Mouse (Mus musculus) midbrain, embryonic 14.5 days (tissue): ENCODE results near the gene Erg. TPM values are rescaled to one million over a fixed set of nuclear protein-coding genes. Genes with fewer than 3 reads are reported as not detected.

Experiments
- ATAC-seq: fragments of 200-750 bp; cut with Nextera tagmentation; 2 replicates; pipeline ENCODE4 v1.8.0; 2017; ENCODE audit warnings: moderate number of reproducible peaks, moderate library complexity; ENCODE audit not compliant: low FRiP score, low TSS enrichment
- DNase-seq: peaks from one replicate; pipeline ENCODE4 v3.0.0-alpha.2; 2015
- H3K27ac ChIP-seq: fragments of 300-500 bp; sonication (generic); replicated peaks from 2 replicates; pipeline ENCODE4 v1.5.1; 2014; ENCODE audit warnings: mild to moderate bottlenecking, low read depth, low read length, moderate library complexity
- H3K27me3 ChIP-seq: fragments of 300-500 bp; sonication (generic); 2 replicates; pipeline ENCODE4 v1.6.1; 2014; ENCODE audit warnings: low read length, control low read depth, mixed read lengths; ENCODE audit not compliant: control insufficient read depth, insufficient read depth
- H3K36me3 ChIP-seq: fragments of 300-500 bp; sonication (generic); 2 replicates; pipeline ENCODE4 v1.6.1; 2014; ENCODE audit warnings: low read length, control low read depth; ENCODE audit not compliant: control insufficient read depth, insufficient read depth
- H3K4me1 ChIP-seq: fragments of 300-500 bp; sonication (generic); 2 replicates; pipeline ENCODE4 v1.6.1; 2014; ENCODE audit warnings: mild to moderate bottlenecking, antibody characterized with exemption, low read length, control low read depth; ENCODE audit not compliant: control insufficient read depth, insufficient read depth
- H3K4me2 ChIP-seq: fragments of 300-500 bp; sonication (generic); 2 replicates; pipeline ENCODE4 v1.6.1; 2014; ENCODE audit warnings: mild to moderate bottlenecking, low read length, moderate library complexity
- H3K4me3 ChIP-seq: fragments of 300-500 bp; sonication (generic); replicated peaks from 2 replicates; pipeline ENCODE4 v1.5.1; 2014; ENCODE audit warnings: low read depth, low read length
- H3K9ac ChIP-seq: fragments of 300-500 bp; sonication (generic); replicated peaks from 2 replicates; pipeline ENCODE4 v1.6.1; 2014; ENCODE audit warnings: mild to moderate bottlenecking, low read length, moderate library complexity
- H3K9me3 ChIP-seq: fragments of 300-500 bp; sonication (generic); 2 replicates; pipeline ENCODE4 v1.6.1; 2016; ENCODE audit warnings: low read length, control low read depth, mixed read lengths; ENCODE audit not compliant: control insufficient read depth
- WGBS: fragments of 180-500 bp; shearing (Covaris S2); extraction: QIAGEN DNeasy Blood & Tissue Kit; methylation state at CpG from one replicate; pipeline ENCODE4 v1.1.7; 2014; 5-methylcytosine and 5-hydroxymethylcytosine counted together
- polyA plus RNA-seq: library from polyadenylated mRNA; unstranded; fragments of >200 nt; fragmentation: Nextera tagmentation; extraction: Ambion mirVana; gene quantifications from 2 replicates; pipeline ENCODE4 v1.2.1, GENCODE M21; 2014

The Erg gene
- polyA plus RNA-seq, 1 experiment from 2014 or later, result 1.3 TPM

DNA sequence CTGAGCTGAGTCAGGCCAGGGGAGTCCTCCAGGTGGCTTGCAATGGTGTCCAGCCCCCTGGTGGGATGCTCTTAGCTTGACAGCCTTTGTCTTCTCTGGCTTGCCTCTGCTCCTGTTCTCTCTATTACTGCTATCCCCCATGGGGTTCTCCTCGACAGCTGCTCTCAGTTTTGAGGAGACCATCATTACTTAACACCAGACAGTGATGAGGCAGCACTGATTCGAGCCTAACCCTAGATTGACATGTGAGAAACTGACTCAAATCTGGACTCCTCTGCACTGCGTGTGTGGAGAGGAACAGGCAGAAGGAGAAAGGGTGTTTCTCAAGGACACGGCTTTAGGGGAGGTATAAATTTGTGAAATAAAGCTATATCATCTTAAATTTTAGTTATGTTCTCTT, 150.3 kb downstream of the Erg start:
- no peak overlapping the region for H3K27ac ChIP-seq
- H3K27me3 ChIP-seq, result no peaks in the 10 kb centered on the region
- 54% methylated on average over 4 of the region's 4 CpGs for WGBS
- no peak overlapping the region for H3K9ac ChIP-seq
- H3K4me2 ChIP-seq, result no peak overlapping the region
- DNase-seq (no peak), ATAC-seq (no peak)
- no peak overlapping the region for H3K4me3 ChIP-seq
- H3K9me3 ChIP-seq, result no peaks in the 10 kb centered on the region
- H3K4me1 ChIP-seq, result no peaks in the 10 kb centered on the region
- H3K36me3 ChIP-seq, result no peaks in the 10 kb centered on the region

DNA sequence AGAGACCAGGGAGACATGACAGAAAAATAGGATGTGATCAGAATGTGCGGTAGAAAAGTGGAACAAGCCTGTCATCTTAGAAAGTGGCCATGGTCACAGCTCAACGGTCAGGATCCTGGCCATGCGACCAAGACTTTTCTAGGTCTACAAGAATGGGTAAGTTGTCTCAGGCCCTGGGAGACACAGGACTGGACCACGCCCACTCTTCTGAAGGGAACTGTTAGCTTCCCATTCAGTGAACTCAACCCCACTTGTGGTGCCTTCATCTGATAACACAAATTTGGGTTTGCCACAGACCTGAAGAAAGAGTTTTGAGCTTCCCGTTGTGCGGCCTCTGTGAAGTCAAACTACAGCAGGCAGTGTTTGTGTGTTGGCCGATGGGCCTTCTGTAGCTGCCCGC, 152.0 kb downstream of the Erg start:
- H3K9ac ChIP-seq, result no peak overlapping the region
- H3K4me1 ChIP-seq, result no peaks in the 10 kb centered on the region
- DNase-seq (no peak), ATAC-seq (no peak)
- no peak overlapping the region for H3K27ac ChIP-seq
- H3K27me3 ChIP-seq, result no peaks in the 10 kb centered on the region
- H3K4me3 ChIP-seq, result no peak overlapping the region
- no peak overlapping the region for H3K4me2 ChIP-seq
- 90% methylated on average over 8 of the region's 8 CpGs for WGBS
- H3K36me3 ChIP-seq, result no peaks in the 10 kb centered on the region
- H3K9me3 ChIP-seq, result no peaks in the 10 kb centered on the region

DNA sequence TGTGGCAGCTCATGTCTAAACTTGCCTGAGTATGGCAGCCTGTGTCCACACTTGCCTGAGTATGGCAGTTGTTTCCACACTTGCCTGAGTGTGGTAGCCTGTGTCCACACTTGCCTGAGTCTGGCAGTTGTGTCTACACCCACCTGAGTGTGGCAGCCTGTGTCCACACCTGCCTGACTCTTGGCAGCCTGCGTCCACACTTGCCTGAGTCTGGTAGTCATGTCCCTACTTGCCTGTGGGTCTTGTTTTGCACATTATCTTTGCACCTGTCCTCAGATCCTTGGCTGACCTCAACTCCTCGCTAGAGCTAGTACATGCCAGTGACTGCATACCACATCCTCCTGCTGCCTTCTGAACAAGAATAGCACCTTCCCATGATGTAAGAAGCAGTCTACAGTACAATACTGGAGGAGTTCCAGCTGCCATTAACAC, 153.8 kb downstream of the Erg start:
- Histone ChIP-seq H3K27me3 (no peaks in the 10 kb centered on the region), H3K9ac (no peak overlapping the region), H3K9me3 (no peaks in the 10 kb centered on the region), H3K4me3 (no peak overlapping the region), H3K4me1 (no peaks in the 10 kb centered on the region), H3K4me2 (no peak overlapping the region), H3K36me3 (no peaks in the 10 kb centered on the region), H3K27ac (no peak overlapping the region)
- 87% methylated on average over 2 of the region's 2 CpGs for WGBS
- no peak for DNase-seq
- ATAC-seq, result no peak

DNA sequence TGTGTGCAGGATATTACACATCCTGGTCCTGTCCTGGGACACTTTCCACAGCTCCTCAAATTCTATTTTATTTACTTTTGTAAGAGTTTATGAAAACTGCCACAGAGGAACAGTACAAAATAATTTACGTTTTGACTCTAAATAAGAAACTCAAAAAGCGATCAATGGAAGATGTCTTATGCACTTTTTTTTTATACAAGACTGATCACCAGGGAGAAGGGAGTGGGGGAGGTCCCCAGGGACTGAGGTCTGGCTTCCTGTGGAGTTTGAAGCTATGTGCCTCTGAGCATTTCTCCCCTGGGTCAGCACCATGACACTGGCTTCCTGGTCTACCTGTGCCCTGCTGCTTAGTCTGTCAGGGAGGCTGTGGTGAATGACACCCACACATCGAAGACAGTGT, 156.5 kb downstream of the Erg start:
- Histone ChIP-seq H3K4me2 (no peak overlapping the region), H3K4me3 (no peak overlapping the region), H3K9ac (no peak overlapping the region), H3K36me3 (no peaks in the 10 kb centered on the region), H3K27ac (no peak overlapping the region), H3K9me3 (no peaks in the 10 kb centered on the region), H3K27me3 (no peaks in the 10 kb centered on the region), H3K4me1 (no peaks in the 10 kb centered on the region)
- ATAC-seq (no peak), DNase-seq (no peak)
- 93% methylated on average over 3 of the region's 3 CpGs for WGBS

DNA sequence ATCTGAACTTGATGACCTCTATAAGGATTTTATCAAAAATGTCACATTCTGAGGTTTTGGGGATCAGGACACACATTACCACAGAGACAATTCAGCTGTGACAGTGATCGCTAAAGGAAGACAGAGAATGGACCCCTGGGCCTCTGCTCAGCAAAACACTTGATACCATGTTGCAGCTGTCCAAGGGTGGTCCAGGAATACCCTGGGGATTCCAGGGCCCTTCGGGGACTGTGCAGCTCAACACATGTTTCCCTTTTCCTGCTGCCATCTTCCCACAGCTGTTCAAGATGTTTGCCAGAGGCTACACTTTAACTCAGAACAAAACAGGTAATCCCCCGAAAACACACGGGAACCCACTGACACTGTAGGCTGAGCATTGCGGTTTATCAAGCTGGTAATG, 158.2 kb downstream of the Erg start:
- WGBS, result 87% methylated on average over 5 of the region's 5 CpGs
- no peaks in the 10 kb centered on the region for H3K4me1 ChIP-seq
- ATAC-seq (no peak), DNase-seq (no peak)
- no peak overlapping the region for H3K4me2 ChIP-seq
- no peak overlapping the region for H3K27ac ChIP-seq
- no peaks in the 10 kb centered on the region for H3K36me3 ChIP-seq
- H3K9ac ChIP-seq, result no peak overlapping the region
- H3K9me3 ChIP-seq, result no peaks in the 10 kb centered on the region
- no peaks in the 10 kb centered on the region for H3K27me3 ChIP-seq
- H3K4me3 ChIP-seq, result no peak overlapping the region

DNA sequence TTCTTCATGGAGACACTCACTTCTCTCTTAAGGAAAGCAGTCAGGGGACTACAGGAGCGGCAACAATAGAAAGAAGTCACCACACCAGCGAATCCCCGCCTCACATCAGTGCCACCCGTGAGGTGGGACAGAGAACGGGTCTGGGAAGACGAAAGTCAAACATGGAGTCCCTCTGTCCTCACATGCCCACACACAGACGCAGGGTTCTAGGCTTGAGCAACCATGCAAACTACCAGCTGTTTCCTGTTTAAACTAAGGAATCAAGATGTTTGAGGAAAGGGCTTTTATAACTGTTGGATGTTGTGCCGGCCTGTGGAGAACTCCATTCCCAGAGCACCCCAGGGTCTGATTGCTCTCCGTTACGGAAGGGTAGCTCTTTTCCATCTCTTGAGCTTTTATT, 158.9 kb downstream of the Erg start:
- Histone ChIP-seq H3K4me1 (no peaks in the 10 kb centered on the region), H3K27me3 (no peaks in the 10 kb centered on the region), H3K9ac (no peak overlapping the region), H3K27ac (no peak overlapping the region), H3K4me3 (no peak overlapping the region), H3K36me3 (no peaks in the 10 kb centered on the region), H3K9me3 (no peaks in the 10 kb centered on the region), H3K4me2 (no peak overlapping the region)
- 86% methylated on average over 10 of the region's 10 CpGs for WGBS
- no peak for ATAC-seq
- no peak for DNase-seq

DNA sequence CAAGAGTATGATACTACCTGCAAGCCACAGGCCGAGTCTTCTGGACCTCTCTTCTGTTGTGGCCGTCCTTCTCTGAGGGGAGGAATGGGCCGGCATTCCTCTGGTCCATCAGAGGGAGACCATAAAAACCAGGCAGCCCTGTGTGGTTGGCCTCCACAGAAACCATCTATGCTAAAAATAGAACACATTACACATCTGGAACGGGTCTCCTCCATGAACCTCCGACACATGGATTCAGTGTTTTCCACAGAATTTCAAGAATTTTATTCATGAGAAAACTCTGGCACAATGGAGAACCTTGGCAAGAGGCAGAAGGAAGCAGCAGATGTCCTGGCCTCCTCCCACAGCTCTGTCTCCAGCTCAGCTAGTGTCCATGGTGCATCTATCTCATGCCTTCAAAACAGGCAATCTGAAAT, 163.7 kb downstream of the Erg start:
- Histone ChIP-seq H3K27me3 (no peaks in the 10 kb centered on the region), H3K36me3 (no peaks in the 10 kb centered on the region), H3K4me2 (no peak overlapping the region), H3K4me1 (peaks cover 10% of the 10 kb centered on the region), H3K9me3 (no peaks in the 10 kb centered on the region), H3K9ac (no peak overlapping the region), H3K4me3 (no peak overlapping the region), H3K27ac (no peak overlapping the region)
- ATAC-seq (no peak), DNase-seq (no peak)
- 91% methylated on average over 5 of the region's 5 CpGs for WGBS

DNA sequence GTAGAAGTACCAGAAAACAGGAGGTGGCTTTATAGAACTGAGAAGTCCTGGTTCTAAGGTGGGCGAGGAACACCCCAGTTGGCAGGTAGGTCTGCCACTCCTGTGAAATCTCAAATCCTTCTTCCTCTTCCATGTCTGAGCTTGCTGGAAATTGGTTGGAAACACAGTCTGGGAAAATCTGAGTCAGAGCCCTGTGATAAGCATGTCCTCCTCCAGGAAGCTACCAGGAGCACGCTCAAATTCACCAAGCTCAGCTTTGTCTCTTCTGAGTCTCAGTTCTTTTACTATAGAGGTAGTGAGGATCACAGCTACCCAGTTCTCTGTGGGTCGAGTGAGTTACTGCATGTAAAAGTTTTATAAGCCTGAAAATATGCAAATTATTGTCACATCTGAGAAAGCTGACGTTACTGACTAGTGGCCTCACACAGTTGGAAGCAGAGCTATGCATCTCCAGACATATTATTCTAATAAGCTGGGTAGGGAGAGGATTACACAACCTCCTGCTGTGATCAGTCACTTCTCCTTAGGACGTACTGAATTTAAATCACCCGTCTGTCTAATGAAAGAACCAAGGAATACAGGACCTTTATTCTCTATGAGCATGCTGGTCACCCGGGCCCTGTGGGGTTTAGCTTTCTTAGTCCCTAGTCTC, 165.0 kb downstream of the Erg start:
- 30% methylated on average over 7 of the region's 7 CpGs for WGBS
- ATAC-seq (no peak), DNase-seq (peak; percentile 69)
- Histone ChIP-seq H3K4me2 (no peak overlapping the region), H3K36me3 (no peaks in the 10 kb centered on the region), H3K9ac (no peak overlapping the region), H3K9me3 (no peaks in the 10 kb centered on the region), H3K4me1 (peaks cover 10% of the 10 kb centered on the region), H3K27ac (no peak overlapping the region), H3K27me3 (no peaks in the 10 kb centered on the region), H3K4me3 (no peak overlapping the region)

DNA sequence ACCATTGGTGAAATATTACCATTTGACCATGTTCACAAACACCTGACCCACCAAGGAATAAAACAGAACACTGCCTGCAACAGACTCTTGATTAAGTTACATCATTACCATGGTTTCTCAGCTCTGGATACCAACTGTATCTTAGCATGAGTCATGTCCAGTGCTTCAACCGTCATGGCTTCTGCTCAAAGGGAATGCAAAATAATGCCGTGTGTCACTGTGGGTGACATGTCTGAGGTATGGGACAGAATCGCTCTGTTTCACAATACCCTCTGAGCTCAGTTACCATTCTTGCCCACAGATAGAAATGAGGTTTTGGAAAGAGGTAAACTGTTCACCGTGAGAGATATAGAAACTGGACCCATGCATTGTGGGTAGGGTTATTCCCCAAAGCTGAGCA, 170.5 kb downstream of the Erg start:
- Histone ChIP-seq H3K27ac (no peak overlapping the region), H3K4me1 (no peaks in the 10 kb centered on the region), H3K9me3 (no peaks in the 10 kb centered on the region), H3K4me3 (no peak overlapping the region), H3K36me3 (no peaks in the 10 kb centered on the region), H3K4me2 (no peak overlapping the region), H3K27me3 (no peaks in the 10 kb centered on the region), H3K9ac (no peak overlapping the region)
- ATAC-seq, result no peak
- WGBS, result 92% methylated on average over 4 of the region's 4 CpGs
- no peak for DNase-seq
